In the genomic region with DNA sequence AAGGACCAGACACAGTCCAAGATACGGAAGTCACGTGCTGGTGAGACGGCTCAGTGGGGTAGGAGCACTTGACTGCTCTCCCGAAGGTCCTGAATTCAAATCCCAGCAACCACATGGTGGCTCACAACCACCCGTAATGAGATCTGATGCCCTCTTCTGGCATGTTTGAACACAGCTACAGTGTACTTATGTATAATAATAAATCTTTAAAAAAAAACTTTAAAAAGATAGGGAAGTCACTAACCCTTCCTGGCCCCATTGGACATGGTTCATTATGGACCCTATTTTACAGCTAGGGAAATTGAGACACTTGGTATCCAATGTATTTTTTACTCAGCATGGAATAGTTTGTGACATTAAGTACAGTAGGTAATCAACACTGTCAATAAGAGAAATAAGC, we compare ENCODE assay signal across 15 mouse cellular contexts. TPM values are rescaled to one million over a fixed set of nuclear protein-coding genes. Genes with fewer than 3 reads are reported as not detected.
"Had no signal": no experiment of that assay in that cellular context is flagged by ENCODE, and none has a peak within 500 bp of the region (broad histone marks: within the 10 kb centered on the region; RNA-seq: fewer than 3 reads in every experiment).

No protein-coding gene starts in this region.

- H3K27ac ChIP-seq: liver, embryonic 14.5 days; lung, embryonic 15.5 days; midbrain, embryonic 13.5 days; midbrain, embryonic 15.5 days; neural tube, embryonic 12.5 days; stomach, embryonic 15.5 days had no signal

- ATAC-seq: midbrain, embryonic 13.5 days; midbrain, embryonic 15.5 days had no signal

- DNase-seq: lung, adult 18-20 months; lung, postnatal 10 days; lung, postnatal 4 days; right cerebral cortex, postnatal 14 days; thymus, adult 18-20 months; thymus, postnatal 14 days; thymus, postnatal 36 days had no signal

- H3K4me3 ChIP-seq: lung, embryonic 15.5 days; midbrain, embryonic 13.5 days; midbrain, embryonic 15.5 days; neural tube, embryonic 12.5 days; stomach, embryonic 15.5 days had no signal

- H3K9me3 ChIP-seq: lung, embryonic 15.5 days; midbrain, embryonic 13.5 days; midbrain, embryonic 15.5 days; neural tube, embryonic 12.5 days; stomach, embryonic 15.5 days had no signal

- H3K9ac ChIP-seq: liver, embryonic 14.5 days; lung, embryonic 15.5 days; midbrain, embryonic 13.5 days; midbrain, embryonic 15.5 days; neural tube, embryonic 12.5 days; stomach, embryonic 15.5 days had no signal

- H3K27me3 ChIP-seq: lung, embryonic 15.5 days; midbrain, embryonic 13.5 days; midbrain, embryonic 15.5 days; neural tube, embryonic 12.5 days; stomach, embryonic 15.5 days had no signal

- H3K4me2 ChIP-seq: midbrain, embryonic 11.5 days; midbrain, embryonic 15.5 days had no signal

RNA-seq across cellular contexts. Expression of gene Plin4, which starts 32.1 kb away (rescaled TPM):
- total RNA-seq: monocyte, adult 5-6 weeks had no signal

RNA-seq across cellular contexts. Expression of gene Plin5, which starts 39.9 kb away (rescaled TPM):
- total RNA-seq: monocyte, adult 5-6 weeks had no signal
